ENCODE assay signal across 8 mouse cellular contexts in genomic region chr2:30827749-30828475, GRCm38 (mm10). TPM values are rescaled to one million over a fixed set of nuclear protein-coding genes. Genes with fewer than 3 reads are reported as not detected.
DNase-seq lines count a peak whose midpoint lies in the region; ATAC-seq lines count a peak whose summit lies in the region.

No protein-coding gene starts in this region.

- peak; percentile 93 for ATAC-seq in CD4-positive, CD25-positive, alpha-beta regulatory T cell, adult 4 months
- peak; percentile 88 for ATAC-seq in heart, embryonic 16.5 days (replicated peaks; ENCODE audit: extremely low read depth, insufficient read depth, low FRiP score)
- peak; percentile 80 for ATAC-seq in liver, embryonic 15.5 days (ENCODE audit: insufficient read depth)
- ATAC-seq in neural tube, embryonic 12.5 days (ENCODE audit: low FRiP score, low read depth): peak; percentile 86

- DNase-seq in c-Kit-negative CD71-positive TER-119-positive erythroid progenitor cells, embryonic 14.5 days (ENCODE audit: low read depth, low spot score): peak; percentile 90
- DNase-seq in forebrain, embryonic 10.5 days (ENCODE audit: extremely low spot score, low spot score): peak; percentile 94
- DNase-seq in kidney, postnatal 36 days: peak; percentile 94 to 99
- DNase-seq in telencephalon, adult 2 months (ENCODE audit: low read depth, low spot score): peak; percentile 83

- WGBS in forebrain, embryonic 10.5 days: under 1% methylated on average over 63 of the region's 63 CpGs
- WGBS in heart, embryonic 16.5 days: under 1% methylated on average over 63 of the region's 63 CpGs
- under 1% methylated on average over 63 of the region's 63 CpGs for WGBS in liver, embryonic 15.5 days (ENCODE audit: insufficient replicate concordance)
- WGBS in neural tube, embryonic 12.5 days: under 1% methylated on average over 63 of the region's 63 CpGs

- no peaks in the 10 kb centered on the region for H3K27me3 ChIP-seq in forebrain, embryonic 10.5 days (ENCODE audit: poor library complexity, severe bottlenecking)
- no peaks in the 10 kb centered on the region for H3K27me3 ChIP-seq in heart, embryonic 16.5 days (ENCODE audit: control insufficient read depth, insufficient read depth, low read length)
- H3K27me3 ChIP-seq in liver, embryonic 15.5 days: no peaks in the 10 kb centered on the region
- H3K27me3 ChIP-seq in neural tube, embryonic 12.5 days (replicated peaks): no peaks in the 10 kb centered on the region

- no peaks in the 10 kb centered on the region for H3K9me3 ChIP-seq in forebrain, embryonic 10.5 days
- H3K9me3 ChIP-seq in heart, embryonic 16.5 days (replicated peaks; ENCODE audit: control insufficient read depth, low read length): no peaks in the 10 kb centered on the region
- no peaks in the 10 kb centered on the region for H3K9me3 ChIP-seq in liver, embryonic 15.5 days (replicated peaks)
- no peaks in the 10 kb centered on the region for H3K9me3 ChIP-seq in neural tube, embryonic 12.5 days

- H3K4me2 ChIP-seq in heart, embryonic 16.5 days (ENCODE audit: low read depth, low read length): peak overlapping the region; percentile 86
- H3K4me2 ChIP-seq in liver, embryonic 15.5 days: peak overlapping the region; percentile 72
- peak overlapping the region; percentile 96 for H3K4me2 ChIP-seq in neural tube, embryonic 12.5 days (replicated peaks)

- peak overlapping the region; percentile 88 for H3K9ac ChIP-seq in heart, embryonic 16.5 days (ENCODE audit: low read length)
- peak overlapping the region; percentile 92 for H3K9ac ChIP-seq in liver, embryonic 15.5 days
- H3K9ac ChIP-seq in neural tube, embryonic 12.5 days: peak overlapping the region; percentile 88

- H3K4me3 ChIP-seq in forebrain, embryonic 10.5 days: peak overlapping the region; percentile 100
- peak overlapping the region; percentile 88 for H3K4me3 ChIP-seq in heart, embryonic 16.5 days (ENCODE audit: low read length)
- H3K4me3 ChIP-seq in liver, embryonic 15.5 days (replicated peaks): peak overlapping the region; percentile 93
- peak overlapping the region; percentile 95 for H3K4me3 ChIP-seq in neural tube, embryonic 12.5 days

- peaks cover 42% of the 10 kb centered on the region for H3K36me3 ChIP-seq in forebrain, embryonic 10.5 days (replicated peaks)
- H3K36me3 ChIP-seq in heart, embryonic 16.5 days (ENCODE audit: control insufficient read depth, insufficient read depth): peaks cover 28% of the 10 kb centered on the region
- H3K36me3 ChIP-seq in liver, embryonic 15.5 days (replicated peaks): peaks cover 40% of the 10 kb centered on the region
- peaks cover 35% of the 10 kb centered on the region for H3K36me3 ChIP-seq in neural tube, embryonic 12.5 days

- H3K4me1 ChIP-seq in forebrain, embryonic 10.5 days: peaks cover 55% of the 10 kb centered on the region
- peaks cover 17% of the 10 kb centered on the region for H3K4me1 ChIP-seq in heart, embryonic 16.5 days (ENCODE audit: control insufficient read depth, insufficient read depth, low read length)
- peaks cover 42% of the 10 kb centered on the region for H3K4me1 ChIP-seq in liver, embryonic 15.5 days (replicated peaks)
- H3K4me1 ChIP-seq in neural tube, embryonic 12.5 days: peaks cover 22% of the 10 kb centered on the region

- H3K27ac ChIP-seq in forebrain, embryonic 10.5 days: peak overlapping the region; percentile 89
- H3K27ac ChIP-seq in heart, embryonic 16.5 days (ENCODE audit: low read length): peak overlapping the region; percentile 48
- H3K27ac ChIP-seq in liver, embryonic 15.5 days (replicated peaks): peak overlapping the region; percentile 92
- no peak overlapping the region for H3K27ac ChIP-seq in neural tube, embryonic 12.5 days

RNA-seq across cellular contexts. Expression of gene Asb6, which starts 2.2 kb away (rescaled TPM):
- polyA plus RNA-seq in CD4-positive, CD25-positive, alpha-beta regulatory T cell, adult 4 months (2017; shearing (Covaris generic)): 10 to 100 TPM; 33.1 to 65.6 TPM
- polyA plus RNA-seq in forebrain, embryonic 10.5 days (2016; fragmentation: Nextera tagmentation; extraction: Ambion mirVana): 47.5 and 51.2 TPM in 2 replicates
- 20.1 and 22.5 TPM in 2 replicates for polyA plus RNA-seq in heart, embryonic 16.5 days (2015; fragmentation: Nextera tagmentation; extraction: Ambion mirVana)
- 30.0 and 35.0 TPM in 2 replicates for polyA plus RNA-seq in liver, embryonic 15.5 days (2015; fragmentation: Nextera tagmentation; extraction: Ambion mirVana)
- polyA plus RNA-seq in neural tube, embryonic 12.5 days (2016; fragmentation: Nextera tagmentation; extraction: Ambion mirVana): 38.0 and 41.3 TPM in 2 replicates

RNA-seq across cellular contexts. Expression of gene Prrx2, which starts 6.9 kb away (rescaled TPM):
- not detected for polyA plus RNA-seq in CD4-positive, CD25-positive, alpha-beta regulatory T cell, adult 4 months (2017; shearing (Covaris generic))
- polyA plus RNA-seq in forebrain, embryonic 10.5 days (2016; fragmentation: Nextera tagmentation; extraction: Ambion mirVana): 27.7 and 31.9 TPM in 2 replicates
- 10.8 and 13.9 TPM in 2 replicates for polyA plus RNA-seq in heart, embryonic 16.5 days (2015; fragmentation: Nextera tagmentation; extraction: Ambion mirVana)
- polyA plus RNA-seq in liver, embryonic 15.5 days (2015; fragmentation: Nextera tagmentation; extraction: Ambion mirVana): 0.23 TPM in 1 of 2 replicates, not detected in the other
- polyA plus RNA-seq in neural tube, embryonic 12.5 days (2016; fragmentation: Nextera tagmentation; extraction: Ambion mirVana): 9.8 and 11.3 TPM in 2 replicates

RNA-seq across cellular contexts. Expression of gene Ntmt1, which starts 20.3 kb away (rescaled TPM):
- polyA plus RNA-seq in CD4-positive, CD25-positive, alpha-beta regulatory T cell, adult 4 months (2017; shearing (Covaris generic)): 10 to 100 TPM; 30.5 to 44.9 TPM
- polyA plus RNA-seq in forebrain, embryonic 10.5 days (2016; fragmentation: Nextera tagmentation; extraction: Ambion mirVana): 124 and 131 TPM in 2 replicates
- 90.0 and 90.4 TPM in 2 replicates for polyA plus RNA-seq in heart, embryonic 16.5 days (2015; fragmentation: Nextera tagmentation; extraction: Ambion mirVana)
- polyA plus RNA-seq in liver, embryonic 15.5 days (2015; fragmentation: Nextera tagmentation; extraction: Ambion mirVana): 26.0 and 27.5 TPM in 2 replicates
- 111 and 119 TPM in 2 replicates for polyA plus RNA-seq in neural tube, embryonic 12.5 days (2016; fragmentation: Nextera tagmentation; extraction: Ambion mirVana)

RNA-seq across cellular contexts. Expression of gene 1700001O22Rik, which starts 24.5 kb away (rescaled TPM):
- polyA plus RNA-seq in CD4-positive, CD25-positive, alpha-beta regulatory T cell, adult 4 months (2017; shearing (Covaris generic)): under 1 TPM in 1 of 2 experiments, not detected in 1; 0.62 TPM
- polyA plus RNA-seq in forebrain, embryonic 10.5 days (2016; fragmentation: Nextera tagmentation; extraction: Ambion mirVana): 3.3 and 4.8 TPM in 2 replicates
- polyA plus RNA-seq in heart, embryonic 16.5 days (2015; fragmentation: Nextera tagmentation; extraction: Ambion mirVana): 2.2 and 2.7 TPM in 2 replicates
- not detected in 2 replicates for polyA plus RNA-seq in liver, embryonic 15.5 days (2015; fragmentation: Nextera tagmentation; extraction: Ambion mirVana)
- 2.0 and 2.6 TPM in 2 replicates for polyA plus RNA-seq in neural tube, embryonic 12.5 days (2016; fragmentation: Nextera tagmentation; extraction: Ambion mirVana)
